Mouse (Mus musculus): ENCODE data around the gene Enthd1.

- TF ChIP-seq FLI1 (IDR thresholded peaks at IDR 0.05; ENCODE audit: low read length) = no peak
- TF ChIP-seq GATA1 (IDR thresholded peaks at IDR 0.05; ENCODE audit: borderline replicate concordance, low read length) = no peak
Measured at GRCm38 (mm10) chr15:80575817-80576370, 10.9 kb upstream of the Enthd1 start.
